Mouse (Mus musculus) hindbrain, embryonic 11.5 days (tissue): ENCODE results near the gene Tff1. TPM values are rescaled to one million over a fixed set of nuclear protein-coding genes. Genes with fewer than 3 reads are reported as not detected.

Experiments
- polyA plus RNA-seq: library from polyadenylated mRNA; unstranded; fragments of >200 nt; fragmentation: Nextera tagmentation; extraction: Ambion mirVana; gene quantifications from 2 replicates; pipeline ENCODE4 v1.2.1, GENCODE M21; 2014

The Tff1 gene
- polyA plus RNA-seq, 1 experiment from 2014 or later = not detected

Other genes starting within 250 kb of the Tff1 start
- 0.07 TPM in 1 of 2 replicates, not detected in the other for gene Umodl1, start 210.6 kb downstream of the Tff1 start, polyA plus RNA-seq
- 9.7 and 10.5 TPM in 2 replicates for gene Abcg1, start 107.6 kb downstream of the Tff1 start, polyA plus RNA-seq
- 0.35 and 0.79 TPM in 2 replicates for gene Tff3, start 35.6 kb downstream of the Tff1 start, polyA plus RNA-seq
- gene Tff2, start 21.0 kb downstream of the Tff1 start, polyA plus RNA-seq = not detected in 2 replicates
- gene Tmprss3, start 33.7 kb upstream of the Tff1 start, polyA plus RNA-seq = 0.10 TPM in 1 of 2 replicates, not detected in the other
- gene Ubash3a, start 42.6 kb upstream of the Tff1 start, polyA plus RNA-seq = 0.17 and 0.57 TPM in 2 replicates
- 5.1 TPM in 2 replicates for gene Rsph1, start 112.1 kb upstream of the Tff1 start, polyA plus RNA-seq
- 13.0 and 13.3 TPM in 2 replicates for gene Slc37a1, start 121.5 kb upstream of the Tff1 start, polyA plus RNA-seq
- gene Pde9a, start 220.9 kb upstream of the Tff1 start, polyA plus RNA-seq = 27.9 and 29.0 TPM in 2 replicates